12 mouse cellular contexts compared by ENCODE assay signal in genomic region chr14:27402332-27403250, GRCm38 (mm10). TPM values are rescaled to one million over a fixed set of nuclear protein-coding genes. Genes with fewer than 3 reads are reported as not detected.
DNase-seq lines count a peak whose midpoint lies in the region; ATAC-seq and TF ChIP-seq lines count a peak whose summit lies in the region.
"Had no signal": no experiment of that assay in that cellular context is flagged by ENCODE, and none has a peak within 500 bp of the region (broad histone marks: within the 10 kb centered on the region; RNA-seq: fewer than 3 reads in every experiment).

No protein-coding gene starts in this region.

- TF ChIP-seq POLR2A in liver, adult 2 months (IDR thresholded peaks at IDR 0.05; ENCODE audit: extremely low read depth, insufficient read depth, low read length), result no peak

- WGBS in liver, adult 2 months, result 57% methylated on average over 10 of the region's 10 CpGs
- WGBS in liver, embryonic 12.5 days (ENCODE audit: insufficient replicate concordance), result 51% methylated on average over 10 of the region's 10 CpGs
- WGBS in embryonic facial prominence, embryonic 13.5 days, result 73% methylated on average over 10 of the region's 10 CpGs
- 44% methylated on average over 10 of the region's 10 CpGs for WGBS in lung, postnatal 0 days

- no peak overlapping the region for H3K9ac ChIP-seq in liver, adult 2 months (ENCODE audit: low read depth, low read length)
- no peak overlapping the region for H3K9ac ChIP-seq in liver, embryonic 12.5 days
- H3K9ac ChIP-seq in embryonic facial prominence, embryonic 13.5 days, result no peak overlapping the region
- no peak overlapping the region for H3K9ac ChIP-seq in lung, postnatal 0 days (replicated peaks; ENCODE audit: low read depth)
- H3K9ac ChIP-seq: liver, embryonic 15.5 days had no signal

- no peak for TF ChIP-seq EP300 in lung, postnatal 0 days (IDR thresholded peaks at IDR 0.05)

- ATAC-seq in liver, embryonic 12.5 days, result no peak
- no peak for ATAC-seq in embryonic facial prominence, embryonic 13.5 days (ENCODE audit: insufficient number of reproducible peaks, insufficient read depth, low FRiP score, low TSS enrichment, low read depth)
- ATAC-seq in lung, postnatal 0 days, result peak; percentile 48; the same call in 1 of the 2 replicates

- no peaks in the 10 kb centered on the region for H3K9me3 ChIP-seq in liver, embryonic 12.5 days (replicated peaks)
- H3K9me3 ChIP-seq in embryonic facial prominence, embryonic 13.5 days, result 0 out of 2 replicates have a peak, but pooled peaks cover 8% of the 10 kb centered on the region
- H3K9me3 ChIP-seq in lung, postnatal 0 days (ENCODE audit: low read length), result no peaks in the 10 kb centered on the region
- H3K9me3 ChIP-seq: liver, embryonic 15.5 days had no signal

- H3K79me2 ChIP-seq in liver, adult 2 months (ENCODE audit: control insufficient read depth, insufficient read depth, low read length), result no peaks in the 10 kb centered on the region

- H3K4me2 ChIP-seq in liver, embryonic 12.5 days, result no peak overlapping the region
- no peak overlapping the region for H3K4me2 ChIP-seq in embryonic facial prominence, embryonic 13.5 days
- H3K4me2 ChIP-seq in lung, postnatal 0 days (replicated peaks; ENCODE audit: low read depth, low read length), result no peak overlapping the region
- H3K4me2 ChIP-seq: liver, embryonic 15.5 days had no signal

- no peaks in the 10 kb centered on the region for H3K27me3 ChIP-seq in liver, adult 2 months (ENCODE audit: control insufficient read depth, insufficient read depth, low read length)
- no peaks in the 10 kb centered on the region for H3K27me3 ChIP-seq in liver, embryonic 12.5 days (replicated peaks)
- H3K27me3 ChIP-seq in embryonic facial prominence, embryonic 13.5 days, result no peaks in the 10 kb centered on the region
- no peaks in the 10 kb centered on the region for H3K27me3 ChIP-seq in lung, postnatal 0 days (replicated peaks; ENCODE audit: insufficient read depth, low read length)
- H3K27me3 ChIP-seq: liver, embryonic 15.5 days had no signal

- peak; percentile 80 for DNase-seq in liver, adult 2 months (ENCODE audit: extremely low read depth, low read depth, low spot score)
- peak; percentile 54 for DNase-seq in lung, postnatal 0 days (ENCODE audit: low spot score)
- DNase-seq in thymus, postnatal 14 days, result peak; percentile 55
- no peak for DNase-seq in gastrocnemius, adult 8-10 months (ENCODE audit: low spot score in 2 of 2)
- DNase-seq in cerebellum, postnatal 4 days (ENCODE audit: low spot score in 2 of 2), result no peak
- no peak for DNase-seq in cerebellum, adult 9-10 months
- DNase-seq: cerebellum, adult 2 months; right cerebral cortex, postnatal 14 days had no signal

- TF ChIP-seq CTCF in liver, adult 2 months (IDR thresholded peaks at IDR 0.05; ENCODE audit: low read depth, low read length), result no peak
- TF ChIP-seq CTCF in lung, postnatal 0 days (IDR thresholded peaks at IDR 0.05), result no peak

- peak overlapping the region; percentile 47 for H3K27ac ChIP-seq in liver, adult 2 months (replicated peaks; ENCODE audit: insufficient read depth, low read depth, low read length)
- no peak overlapping the region for H3K27ac ChIP-seq in liver, embryonic 12.5 days
- H3K27ac ChIP-seq in embryonic facial prominence, embryonic 13.5 days, result 0 out of 2 replicates have a peak overlapping the region, but pooled peaks have one; percentile 3
- peak overlapping the region; percentile 2 for H3K27ac ChIP-seq in lung, postnatal 0 days (ENCODE audit: low read length)
- H3K27ac ChIP-seq: liver, embryonic 15.5 days had no signal

- H3K4me3 ChIP-seq in liver, adult 2 months (ENCODE audit: insufficient read depth, low read depth, low read length), result no peak overlapping the region
- H3K4me3 ChIP-seq in liver, embryonic 12.5 days, result no peak overlapping the region
- no peak overlapping the region for H3K4me3 ChIP-seq in embryonic facial prominence, embryonic 13.5 days
- no peak overlapping the region for H3K4me3 ChIP-seq in lung, postnatal 0 days (ENCODE audit: low read depth, low read length)
- H3K4me3 ChIP-seq: erythroblast, embryonic 14.5 days; liver, embryonic 15.5 days had no signal

- H3K36me3 ChIP-seq in liver, adult 2 months (ENCODE audit: control insufficient read depth, insufficient read depth, low read length), result peaks cover 44% of the 10 kb centered on the region
- 0 out of 2 replicates have a peak, but pooled peaks cover 6% of the 10 kb centered on the region for H3K36me3 ChIP-seq in liver, embryonic 12.5 days
- H3K36me3 ChIP-seq in embryonic facial prominence, embryonic 13.5 days, result peaks cover 17% of the 10 kb centered on the region
- peaks cover 3% of the 10 kb centered on the region; the same call in 1 of the 2 replicates for H3K36me3 ChIP-seq in lung, postnatal 0 days (ENCODE audit: insufficient read depth, low read length)

- H3K4me1 ChIP-seq in liver, adult 2 months (ENCODE audit: control insufficient read depth, insufficient read depth, low read length), result peaks cover 5% of the 10 kb centered on the region
- 0 out of 2 replicates have a peak, but pooled peaks cover 6% of the 10 kb centered on the region for H3K4me1 ChIP-seq in liver, embryonic 12.5 days
- H3K4me1 ChIP-seq in embryonic facial prominence, embryonic 13.5 days, result peaks cover 14% of the 10 kb centered on the region
- H3K4me1 ChIP-seq in lung, postnatal 0 days (ENCODE audit: insufficient read depth, low read depth, low read length), result no peaks in the 10 kb centered on the region
- H3K4me1 ChIP-seq: liver, embryonic 15.5 days had no signal

RNA-seq across cellular contexts. Expression of gene Fam208a, which starts 26.0 kb away (rescaled TPM):
- 37.2 and 43.1 TPM in 2 replicates for total RNA-seq in liver, adult 2 months (2014; rRNA removed)
- 2.2 and 3.1 TPM in 2 replicates for polyA plus RNA-seq in liver, adult 2 months (2012; rRNA removed)
- 9.3 and 9.4 TPM in 2 replicates for polyA plus RNA-seq in liver, embryonic 12.5 days (2016; fragmentation: Nextera tagmentation; extraction: Ambion mirVana)
- polyA plus RNA-seq in embryonic facial prominence, embryonic 13.5 days (2015; fragmentation: Nextera tagmentation; extraction: Ambion mirVana), result 17.1 and 20.5 TPM in 2 replicates
- 11.8 and 15.0 TPM in 2 replicates for polyA plus RNA-seq in lung, postnatal 0 days (2015; fragmentation: Nextera tagmentation; extraction: Ambion mirVana)
- 1 to 10 TPM; 3.1 to 4.5 (median 4.1) TPM for total RNA-seq in gastrocnemius, adult 8-10 months (2022)

Comparison
In these comparisons a context has a peak if more than half of its experiments do, and no peak if none do; other contexts are left out.
1. DNase-seq: peak in liver, adult 2 months (single experiment), lung, postnatal 0 days (single experiment) and thymus, postnatal 14 days (single experiment); none in gastrocnemius, adult 8-10 months (0 of 2), cerebellum, postnatal 4 days (0 of 2) and cerebellum, adult 9-10 months (single experiment).